Mouse (Mus musculus) layer of hippocampus, postnatal 25 days (tissue): ENCODE measurements around the gene C2cd3. TPM values are rescaled to one million over a fixed set of nuclear protein-coding genes. Genes with fewer than 3 reads are reported as not detected.

ENCODE experiments used
- DNase-seq, 2 experiments: peaks; one replicate each; pipeline ENCODE4 v3.0.0; 2022; ENCODE audit warnings: mixed read lengths in 2 of 2, low spot score in 1 of 2; ENCODE audit errors: extremely low spot score in 1 of 2
- total RNA-seq, 2 experiments: library from RNA; stranded (reverse); gene quantifications; 2 replicates each; pipeline ENCODE4 v1.2.3; 2021

The C2cd3 gene
- total RNA-seq, 2 experiments from 2014 or later, result 21.4 to 23.2 TPM

DNA sequence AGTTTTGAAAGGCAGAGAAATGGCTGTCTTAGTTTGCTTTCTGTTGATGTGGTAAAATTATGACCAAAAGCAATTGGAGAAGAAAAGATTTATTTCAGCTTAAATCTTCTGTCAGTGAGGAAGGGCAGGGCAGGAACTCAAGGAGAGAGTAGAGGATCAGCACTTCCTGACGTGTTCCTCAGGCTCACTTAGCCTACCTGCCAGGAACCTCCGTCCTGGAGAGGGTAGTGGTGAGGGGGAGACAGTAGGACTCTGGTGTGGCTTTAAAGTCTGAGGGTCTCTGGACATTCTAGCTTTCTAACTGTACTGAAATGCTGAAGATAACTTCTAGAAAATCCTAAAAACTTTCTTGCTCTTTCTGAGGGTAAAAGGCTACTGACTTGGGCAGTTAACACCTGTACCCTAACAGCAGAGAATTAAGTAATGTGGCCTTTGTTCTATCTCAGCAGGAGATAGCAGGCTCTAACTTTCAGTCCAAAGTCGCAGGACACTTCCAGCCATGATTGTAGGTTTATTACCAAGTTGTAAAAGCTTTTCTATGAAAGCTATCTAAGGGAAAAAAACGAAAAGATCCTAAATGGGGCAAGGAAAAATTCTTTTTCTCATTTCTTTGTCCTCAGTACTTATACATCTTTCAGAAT is 29.0 kb downstream of the C2cd3 start:
- DNase-seq, result no peak

DNA sequence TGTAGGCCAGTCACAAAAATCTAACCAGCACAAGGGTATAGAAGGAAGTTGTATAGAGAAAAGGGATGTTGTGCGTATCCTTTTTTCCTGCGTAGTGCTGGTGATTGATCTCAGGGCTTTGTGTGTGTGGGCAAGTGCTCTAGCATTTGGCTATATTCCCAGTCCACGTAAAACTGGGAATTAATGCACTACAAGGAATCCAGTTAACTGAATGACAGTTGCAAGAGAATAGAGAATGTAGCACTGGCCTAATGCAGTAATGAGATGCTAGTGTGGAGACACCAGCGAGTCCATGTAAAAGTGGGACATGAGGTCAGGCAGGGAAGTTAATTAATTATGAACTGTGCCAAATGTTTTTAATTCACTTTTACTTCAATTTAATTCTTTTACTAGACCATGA is 30.7 kb downstream of the C2cd3 start:
- no peak for DNase-seq

DNA sequence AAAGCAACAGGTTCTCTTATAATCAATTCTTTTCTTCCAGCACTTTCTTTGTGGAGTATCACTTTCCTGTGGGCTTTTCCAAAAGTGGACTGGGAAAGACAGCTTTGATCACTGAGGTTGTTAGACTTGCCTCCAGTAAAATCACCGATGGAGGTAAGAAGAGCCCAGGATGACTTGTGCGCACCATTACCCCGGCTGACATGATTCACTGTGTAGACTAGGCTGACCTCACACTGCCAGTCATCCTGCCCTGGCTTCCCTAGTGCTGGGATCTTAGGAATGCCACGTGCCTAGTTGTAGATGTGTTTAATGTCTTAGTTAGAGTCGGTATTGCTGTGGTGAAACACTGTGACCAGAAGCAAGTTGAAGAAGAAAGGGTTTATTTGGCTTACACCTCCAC is 35.6 kb downstream of the C2cd3 start:
- DNase-seq, result no peak

DNA sequence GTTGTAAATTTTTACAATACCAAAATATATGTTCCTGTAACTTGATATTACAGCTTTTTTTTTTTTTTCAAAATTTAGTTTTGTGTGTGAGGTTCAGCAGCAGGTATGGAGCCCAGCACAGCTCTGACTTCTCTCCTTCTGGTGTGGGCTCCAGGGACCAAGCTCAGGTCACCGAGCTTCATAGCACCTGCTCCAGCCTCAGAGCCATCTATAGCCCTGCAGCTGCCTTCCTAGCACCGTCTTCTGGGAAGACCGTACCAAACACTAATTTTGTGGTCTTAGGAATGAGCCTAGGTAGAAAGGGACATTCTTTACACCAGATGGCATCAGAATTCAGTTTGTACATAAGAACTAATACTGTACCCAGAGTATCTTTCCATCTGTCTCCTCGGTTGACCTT is 36.7 kb downstream of the C2cd3 start:
- no peak for DNase-seq

DNA sequence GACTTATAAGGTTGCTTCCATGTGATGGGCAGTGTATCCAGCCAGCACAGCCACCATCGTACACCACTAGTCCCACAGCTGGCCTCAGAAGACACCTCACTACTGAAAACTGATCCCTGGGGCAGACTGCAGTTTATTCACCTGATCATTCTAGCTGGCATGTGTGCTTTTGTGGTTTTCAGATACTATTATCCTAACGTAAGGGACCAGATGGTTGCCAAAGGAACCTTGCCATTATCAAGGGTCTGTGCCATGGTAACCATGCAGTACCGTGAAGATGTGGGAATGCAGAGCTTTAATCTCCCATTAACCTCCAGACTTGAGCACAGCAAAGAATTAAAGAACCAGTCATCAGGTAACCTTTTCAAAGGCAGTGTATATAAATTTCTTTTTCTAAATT is 53.8 kb downstream of the C2cd3 start:
- no peak for DNase-seq

DNA sequence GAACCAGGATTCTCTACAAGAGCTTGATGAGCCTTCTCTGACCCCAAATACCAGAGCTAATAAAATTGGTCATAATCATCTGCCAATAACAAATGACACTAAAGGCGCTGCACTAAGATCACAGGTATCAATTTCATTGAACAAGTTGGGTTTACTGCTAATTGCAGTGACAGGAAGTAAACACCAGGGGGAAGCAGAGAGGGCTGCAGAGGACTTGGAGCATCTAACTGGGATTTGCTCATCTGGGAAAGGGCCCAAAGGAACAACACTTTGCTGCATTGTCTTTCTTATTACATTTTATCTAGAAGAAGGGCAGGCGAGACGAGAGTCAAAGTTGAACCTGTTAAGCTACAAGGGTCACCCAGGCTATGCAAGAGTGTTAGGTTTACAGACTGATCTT is 57.1 kb downstream of the C2cd3 start:
- DNase-seq, result peak in 1 of 2 experiments; percentile 48

DNA sequence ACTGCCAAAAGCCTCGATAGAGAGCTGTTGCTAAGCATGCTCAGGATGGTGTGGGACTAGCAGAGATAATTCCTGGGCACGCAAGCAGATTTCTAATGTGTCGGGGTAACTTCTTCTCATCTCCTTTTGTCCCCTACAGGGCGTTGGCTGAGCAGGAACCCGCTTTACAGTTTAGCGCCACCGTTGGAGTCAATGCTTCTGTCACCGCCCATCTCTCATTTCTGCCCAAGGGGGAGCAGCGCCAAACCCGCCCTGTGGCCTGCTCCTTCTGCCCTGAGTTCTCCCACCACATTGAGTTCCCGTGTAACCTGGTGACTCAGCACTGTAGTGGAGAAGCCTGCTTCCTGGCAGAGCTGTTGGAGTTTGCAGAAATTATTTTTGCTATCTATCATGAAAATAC is 57.9 kb downstream of the C2cd3 start:
- DNase-seq, result no peak

DNA sequence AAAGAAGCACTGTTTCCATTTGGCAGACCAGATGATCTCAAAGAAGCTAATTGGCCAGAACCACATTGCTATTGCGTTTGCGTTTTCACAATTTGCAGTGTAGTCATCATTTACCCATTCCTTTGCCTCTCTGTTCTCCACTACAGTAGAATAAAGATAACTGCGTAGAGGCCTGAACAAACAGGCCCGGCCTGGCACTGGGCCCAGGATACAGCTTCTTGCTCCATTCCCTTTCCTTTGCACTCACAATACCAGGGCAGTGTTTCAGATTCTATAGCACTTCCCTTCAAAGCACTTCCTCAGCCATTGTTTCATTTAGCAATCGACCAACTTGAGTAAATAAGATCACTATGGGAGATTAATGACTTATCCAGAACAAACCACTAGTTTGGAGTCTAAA is 59.1 kb downstream of the C2cd3 start:
- DNase-seq, result no peak

DNA sequence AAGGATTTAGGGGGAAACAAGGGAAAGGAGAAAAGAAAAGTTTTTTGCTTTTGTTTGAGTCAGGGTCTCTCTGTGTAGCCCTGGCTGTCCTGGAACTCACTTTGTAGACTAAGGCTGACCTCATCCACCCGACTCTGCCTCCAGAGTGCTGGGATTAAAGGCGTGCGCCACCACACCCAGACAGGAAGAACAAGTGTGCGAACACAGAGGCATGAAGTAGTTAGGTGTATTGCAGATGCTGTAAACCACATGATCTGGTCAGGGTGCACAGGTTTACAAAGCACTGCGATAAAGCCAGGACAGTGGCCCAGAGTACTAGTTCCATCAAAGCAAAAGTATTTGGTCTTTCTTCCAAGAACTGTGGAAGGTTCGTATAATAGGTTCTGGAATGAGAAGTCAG is 61.3 kb downstream of the C2cd3 start:
- no peak for DNase-seq

DNA sequence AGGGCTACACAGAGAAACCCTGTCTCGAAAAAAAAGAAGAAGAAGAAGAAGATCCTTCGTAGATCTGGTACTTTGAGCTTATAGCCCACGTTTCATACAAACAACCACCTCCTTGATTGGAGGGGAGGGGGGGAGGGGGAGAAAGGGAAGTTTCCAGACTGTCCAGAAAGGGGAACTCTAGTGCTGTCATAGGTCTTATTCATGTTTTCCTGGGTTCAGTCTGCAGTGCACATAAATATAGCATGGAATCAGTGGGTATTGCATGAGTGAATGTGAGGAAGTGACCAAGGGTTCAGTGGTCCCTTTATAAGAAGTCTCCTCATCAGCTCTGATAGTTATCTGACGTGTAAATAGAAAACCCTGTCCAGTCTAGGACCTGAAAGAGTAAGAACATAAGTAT is 71.7 kb downstream of the C2cd3 start:
- no peak for DNase-seq

DNA sequence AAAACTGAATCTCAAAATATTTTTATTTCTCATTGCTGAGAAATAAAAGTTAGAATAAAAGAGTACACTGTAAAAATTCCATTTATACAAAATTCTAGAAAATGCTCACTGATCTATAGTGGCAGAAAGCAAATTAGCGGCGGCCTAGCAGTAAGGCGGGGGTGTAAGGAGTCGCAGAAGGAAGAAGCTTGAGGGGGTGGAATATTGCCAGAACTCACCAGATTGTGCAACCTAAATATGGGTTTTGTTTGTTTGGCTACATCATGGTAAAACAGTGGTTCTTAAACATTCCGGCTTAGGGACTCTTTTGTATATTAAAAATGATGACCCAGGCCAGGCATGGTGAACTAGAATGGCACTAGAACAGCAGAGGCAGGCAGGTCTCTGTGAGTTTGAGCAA is 74.2 kb downstream of the C2cd3 start:
- DNase-seq, result no peak

DNA sequence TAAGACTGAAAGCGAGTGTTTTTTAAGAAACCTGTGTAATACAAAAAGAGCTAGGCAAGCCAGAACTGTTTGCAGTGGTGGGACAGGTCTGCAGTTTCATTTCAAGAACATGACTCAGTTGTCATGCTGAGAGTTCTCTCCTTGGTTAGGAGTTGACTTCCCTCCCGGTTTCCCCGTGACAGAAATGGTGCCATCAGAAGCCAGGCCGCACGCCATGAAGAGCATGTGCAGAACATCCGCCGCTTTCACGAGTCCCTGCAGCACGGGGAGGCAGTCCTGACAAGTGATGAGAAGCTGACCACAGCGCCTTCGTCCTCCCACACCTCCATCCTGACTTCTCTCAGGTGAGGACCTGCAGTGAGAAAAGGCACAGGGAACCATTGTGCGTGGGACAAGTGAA is 76.5 kb downstream of the C2cd3 start:
- DNase-seq, result no peak

DNA sequence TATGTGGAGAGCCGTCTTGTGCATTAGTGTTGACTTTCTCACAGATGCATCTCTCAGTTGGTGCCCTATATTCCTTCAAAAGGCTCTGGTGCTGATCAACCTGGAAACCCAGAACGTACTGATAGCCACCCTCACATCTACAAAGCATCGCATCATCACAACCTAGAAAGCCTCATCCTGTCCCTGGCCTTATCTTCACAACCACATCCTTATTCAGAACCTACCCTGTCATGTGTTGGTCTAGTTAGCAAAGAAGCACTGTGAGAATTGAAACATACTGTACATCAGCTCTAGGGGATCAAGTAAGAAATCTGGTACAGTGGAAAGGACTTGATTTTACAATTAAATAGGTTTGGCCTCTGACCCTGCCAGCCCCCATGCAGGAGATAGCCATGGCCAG is 77.0 kb downstream of the C2cd3 start:
- DNase-seq, result no peak

DNA sequence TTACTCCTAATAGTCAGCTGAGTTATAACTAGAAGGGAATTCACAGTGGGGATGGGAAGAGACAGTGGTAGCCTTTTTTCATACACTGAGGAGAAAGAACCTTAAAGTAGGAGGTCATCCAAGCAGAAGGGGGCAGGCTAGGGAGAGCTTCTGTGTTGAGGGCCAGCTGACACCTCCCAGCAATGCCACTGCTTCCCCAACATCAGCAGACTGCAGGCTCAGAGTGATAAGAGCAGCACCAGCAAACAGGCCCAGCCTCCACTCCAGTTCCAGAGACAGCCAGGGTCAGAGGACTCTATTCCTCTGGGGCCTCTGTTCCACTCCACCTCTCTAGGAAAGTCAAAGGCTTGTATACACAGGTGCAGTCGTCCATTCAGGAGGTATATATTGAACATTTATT is 86.1 kb downstream of the C2cd3 start:
- no peak for DNase-seq

DNA sequence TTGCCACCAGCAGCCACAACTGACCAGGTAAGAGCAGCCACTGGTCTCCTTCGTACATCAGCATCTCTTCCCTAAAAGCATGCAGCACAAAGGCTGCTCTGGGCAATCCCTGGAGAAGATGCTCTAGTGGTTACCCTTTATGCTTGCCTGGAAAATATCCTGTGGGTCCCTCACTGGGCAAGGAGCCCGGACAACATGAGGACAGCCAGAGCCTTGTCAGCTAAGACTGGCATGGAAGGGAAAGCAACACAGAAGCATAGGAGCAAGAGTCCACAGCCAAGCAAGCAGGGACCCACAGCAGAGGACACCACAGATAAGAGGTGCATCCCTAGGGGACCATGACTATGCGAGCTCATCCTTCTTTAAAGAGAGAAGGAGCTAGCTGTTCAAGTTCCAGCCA is 87.8 kb downstream of the C2cd3 start:
- DNase-seq, result no peak

DNA sequence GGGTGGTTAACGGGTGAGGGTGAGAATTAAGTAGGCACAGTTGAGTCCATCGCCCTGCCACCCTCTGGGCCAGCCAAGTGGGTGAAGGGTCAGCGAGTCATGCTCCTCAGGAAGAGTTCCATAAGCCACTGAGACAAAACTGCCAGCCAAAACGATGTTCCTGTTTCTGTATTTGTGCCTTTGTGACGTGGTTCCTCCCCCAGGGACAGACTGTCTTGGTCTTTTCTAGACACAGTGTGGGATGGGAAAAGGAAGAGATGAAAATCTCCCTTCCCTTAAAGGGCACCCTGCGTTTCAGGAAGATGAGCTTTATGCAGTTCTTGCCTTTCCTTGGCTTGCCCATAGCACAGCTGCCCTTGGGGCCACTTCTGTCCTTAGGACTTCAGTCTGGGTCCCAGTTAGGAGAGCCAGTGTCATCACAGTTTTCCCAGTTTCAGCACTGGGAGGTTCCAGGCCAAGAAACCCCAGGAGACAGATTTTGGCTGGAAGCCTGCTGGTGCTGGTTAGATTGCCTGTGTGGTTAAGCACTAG is 89.7 kb downstream of the C2cd3 start:
- DNase-seq, result peak in 1 of 2 experiments; percentile 23

DNA sequence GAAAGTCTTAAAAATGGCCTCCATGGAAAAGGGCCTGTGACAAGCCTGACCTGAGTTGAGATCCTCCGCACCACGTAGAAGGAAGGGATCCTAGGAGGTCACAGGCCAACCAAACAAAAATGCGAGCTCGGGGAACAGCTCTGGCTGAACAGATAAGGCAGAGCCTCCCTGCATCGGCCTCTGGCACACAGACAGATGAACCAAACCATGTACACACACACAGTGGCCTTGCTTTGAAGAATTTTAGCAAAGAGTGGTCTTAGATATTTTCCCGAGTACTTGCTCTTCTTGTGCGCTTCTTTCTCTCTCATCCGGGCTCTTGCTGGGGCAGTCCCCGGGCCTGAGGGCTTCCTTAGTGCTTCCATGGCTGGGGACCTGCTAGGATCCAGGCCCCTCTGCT is 91.2 kb downstream of the C2cd3 start:
- DNase-seq, result no peak

DNA sequence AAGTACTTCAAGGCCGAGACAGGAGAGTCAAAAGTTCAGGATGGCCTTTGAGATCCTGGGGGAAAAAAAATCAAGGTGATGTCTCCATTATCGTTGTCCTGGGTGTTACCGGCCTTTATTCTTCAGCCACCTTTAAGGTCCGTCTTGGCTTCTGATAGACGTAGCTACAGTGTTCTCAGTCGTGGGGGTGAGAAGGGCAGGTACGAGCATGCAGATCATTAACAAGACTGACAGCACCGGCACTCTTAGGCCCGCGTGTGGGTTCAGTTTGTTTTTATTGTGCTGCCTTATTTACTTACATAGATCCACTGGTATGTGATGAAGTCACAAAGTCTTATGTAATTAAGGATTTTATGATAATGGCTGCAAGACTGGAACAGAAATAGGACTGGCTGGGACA is 91.7 kb downstream of the C2cd3 start:
- DNase-seq, result no peak

DNA sequence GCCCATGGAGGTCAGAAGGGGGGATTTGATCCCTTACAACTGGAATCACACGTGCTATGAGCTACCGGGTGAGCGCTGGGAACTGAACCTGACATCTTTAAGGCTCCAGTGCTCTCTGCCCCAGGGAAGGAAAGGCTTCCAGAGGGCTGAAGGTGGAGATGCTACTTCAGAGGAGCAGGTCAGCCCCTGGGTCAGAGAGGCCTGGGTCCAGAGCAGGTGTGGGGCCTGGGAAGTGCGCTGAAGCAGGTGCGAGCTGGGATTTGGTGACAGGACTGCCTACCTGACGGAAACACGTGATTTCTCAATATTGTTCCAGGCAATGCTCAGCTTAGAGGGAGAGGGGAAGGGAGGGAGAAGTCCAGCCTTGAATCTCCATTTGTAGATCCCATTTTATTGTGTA is 92.2 kb downstream of the C2cd3 start:
- DNase-seq, result no peak

DNA sequence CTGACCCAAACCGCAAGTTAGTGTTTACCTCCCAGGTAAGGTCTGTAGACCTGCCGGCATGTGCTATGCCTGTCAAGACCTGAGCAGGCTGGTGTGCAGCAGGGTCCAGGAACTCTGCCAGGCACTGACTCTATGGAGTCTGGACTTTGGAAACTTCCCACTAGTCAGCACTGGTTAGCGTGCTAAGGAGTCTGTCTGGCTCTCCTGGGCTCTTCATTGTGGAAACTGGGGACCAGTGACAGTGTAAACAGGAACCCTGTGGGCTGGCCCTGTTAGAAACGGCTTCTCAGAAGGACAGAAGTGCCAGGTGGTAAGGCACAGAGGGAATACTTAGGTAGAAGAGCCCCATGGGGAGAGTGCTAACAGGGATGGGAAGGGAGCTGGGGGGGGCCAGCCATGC is 93.2 kb downstream of the C2cd3 start:
- no peak for DNase-seq

DNA sequence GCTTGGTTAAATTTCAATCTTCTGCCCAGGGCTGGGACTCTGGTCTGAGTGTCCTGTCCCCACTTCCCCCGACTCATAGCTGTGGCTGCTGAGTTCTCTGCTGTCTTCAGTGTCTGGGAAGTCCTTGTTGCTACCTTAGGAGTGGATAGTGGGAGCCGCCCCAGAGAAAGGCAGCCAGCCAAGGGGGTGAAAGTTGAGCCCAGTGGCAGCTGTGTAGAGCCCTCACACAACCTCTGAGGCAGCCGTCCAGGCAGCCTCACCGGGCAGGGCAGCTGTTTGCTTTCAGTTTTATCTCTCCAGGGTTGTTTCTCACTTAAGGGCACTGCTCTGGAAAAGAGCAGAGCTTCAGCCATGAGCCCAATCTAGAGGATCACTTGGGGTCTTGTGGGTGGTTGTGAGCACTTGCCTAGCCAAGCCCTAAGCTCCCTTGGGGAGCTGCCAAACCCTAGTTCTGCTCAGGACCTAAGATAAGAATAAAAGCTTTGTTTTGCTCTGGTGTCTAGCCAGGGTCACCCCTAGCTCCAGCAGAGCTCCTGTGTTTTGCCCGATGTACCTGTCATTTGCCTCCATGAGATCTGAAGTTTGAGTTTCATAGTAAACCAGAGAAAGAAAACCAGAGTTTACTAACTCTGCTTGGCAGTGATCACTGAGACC is 93.8 kb downstream of the C2cd3 start:
- DNase-seq, result no peak

DNA sequence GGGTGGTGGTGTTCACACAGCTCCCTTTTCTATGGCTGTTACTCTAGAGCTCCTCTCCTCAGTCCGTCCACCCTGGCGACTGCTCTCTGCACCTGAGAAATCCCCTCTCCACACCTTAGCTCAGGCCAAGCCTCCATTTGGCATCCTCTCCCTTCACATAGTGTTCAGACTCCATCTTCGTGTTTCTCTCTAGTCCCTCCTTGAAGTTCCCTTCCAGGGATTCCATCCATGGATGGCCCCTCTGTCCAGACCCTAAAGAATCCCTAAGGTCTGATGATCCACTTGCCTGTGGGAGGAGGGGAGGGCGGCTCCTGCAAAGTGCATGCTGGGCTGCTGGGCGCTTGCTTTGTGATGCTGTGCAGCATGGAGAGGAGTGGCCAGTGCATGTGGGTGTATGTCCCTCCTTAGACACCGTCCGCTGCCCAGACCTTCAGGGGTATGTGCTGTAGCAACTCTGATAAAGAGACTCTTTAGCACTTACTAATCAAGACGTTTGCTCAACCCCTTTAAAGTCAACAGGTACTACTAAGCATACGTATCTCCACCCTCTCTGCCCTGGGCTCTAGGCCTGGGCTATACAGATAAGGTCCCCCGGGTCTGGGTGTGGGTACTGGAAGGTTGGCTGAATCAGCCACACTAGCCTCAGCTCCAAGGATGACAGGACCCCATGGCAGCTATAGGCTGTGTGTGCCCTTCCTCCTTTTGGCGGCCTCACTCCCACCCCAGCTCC is 94.9 kb downstream of the C2cd3 start:
- no peak for DNase-seq
